Mouse (Mus musculus) forebrain, embryonic 15.5 days (tissue): ENCODE measurements around the gene Slc28a1. TPM values are rescaled to one million over a fixed set of nuclear protein-coding genes. Genes with fewer than 3 reads are reported as not detected.

ENCODE experiments used
- ATAC-seq: fragments of 200-750 bp; cut with Nextera tagmentation; replicated peaks from 2 replicates; pipeline ENCODE4 v1.8.0; 2017; ENCODE audit warnings: mild to moderate bottlenecking, moderate TSS enrichment, moderate library complexity
- H3K27ac ChIP-seq: fragments of 300-500 bp; sonication (generic); replicated peaks from 2 replicates; pipeline ENCODE4 v1.5.1; 2015; ENCODE audit warnings: mild to moderate bottlenecking, inconsistent platforms
- H3K27me3 ChIP-seq: fragments of 300-500 bp; sonication (generic); 2 replicates; pipeline ENCODE4 v1.6.1; 2015; ENCODE audit warnings: inconsistent platforms
- H3K36me3 ChIP-seq: fragments of 300-500 bp; sonication (generic); 2 replicates; pipeline ENCODE4 v1.6.1; 2015; ENCODE audit warnings: mild to moderate bottlenecking, inconsistent platforms
- H3K4me1 ChIP-seq: fragments of 300-500 bp; sonication (generic); 2 replicates; pipeline ENCODE4 v1.6.1; 2015; ENCODE audit warnings: inconsistent platforms
- H3K4me2 ChIP-seq: fragments of 300-500 bp; sonication (generic); replicated peaks from 2 replicates; pipeline ENCODE4 v1.6.1; 2015; ENCODE audit warnings: mild to moderate bottlenecking, inconsistent platforms
- H3K4me3 ChIP-seq: fragments of 300-500 bp; sonication (generic); 2 replicates; pipeline ENCODE4 v1.5.1; 2015; ENCODE audit warnings: mild to moderate bottlenecking, inconsistent platforms
- H3K9ac ChIP-seq: fragments of 300-500 bp; sonication (generic); replicated peaks from 2 replicates; pipeline ENCODE4 v1.6.1; 2015; ENCODE audit warnings: mild to moderate bottlenecking, inconsistent platforms
- H3K9me3 ChIP-seq: fragments of 300-500 bp; sonication (generic); 2 replicates; pipeline ENCODE4 v1.6.1; 2016; ENCODE audit warnings: inconsistent platforms
- WGBS: fragments of 180-500 bp; shearing (Covaris S2); methylation state at CpG from one replicate; pipeline ENCODE4 v1.1.7; 2015; ENCODE audit warnings: mixed read lengths; 5-methylcytosine and 5-hydroxymethylcytosine counted together
- polyA plus RNA-seq: library from polyadenylated mRNA; unstranded; fragments of >200 nt; fragmentation: Nextera tagmentation; extraction: Ambion mirVana; gene quantifications from 2 replicates; pipeline ENCODE4 v1.2.1, GENCODE M21; 2015

Slc28a1 gene
- polyA plus RNA-seq, 1 experiment from 2014 or later, result not detected

DNA sequence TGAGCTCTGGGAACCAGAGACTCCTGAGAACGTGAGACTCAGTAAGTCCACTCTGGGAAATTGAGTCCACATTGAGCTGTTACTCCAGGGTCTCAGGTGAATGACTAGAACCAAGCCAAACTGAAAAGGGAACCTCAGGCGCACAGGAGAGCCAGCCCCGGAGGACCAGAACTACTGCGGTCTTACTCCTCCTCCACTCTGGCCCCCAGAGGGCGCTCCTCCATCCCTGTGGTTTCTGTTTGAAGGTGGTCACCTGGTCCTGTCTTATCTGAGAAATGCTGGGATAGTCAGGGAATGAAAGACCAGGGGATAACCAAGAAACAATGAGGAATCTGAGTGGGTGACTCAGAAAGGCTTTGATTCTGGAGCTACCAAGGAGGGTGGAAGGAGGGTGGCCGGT lies 94.3 kb downstream of the Slc28a1 start:
- WGBS, result 20% methylated on average over 6 of the region's 6 CpGs
- ATAC-seq, result no peak
- no peak overlapping the region for H3K27ac ChIP-seq

DNA sequence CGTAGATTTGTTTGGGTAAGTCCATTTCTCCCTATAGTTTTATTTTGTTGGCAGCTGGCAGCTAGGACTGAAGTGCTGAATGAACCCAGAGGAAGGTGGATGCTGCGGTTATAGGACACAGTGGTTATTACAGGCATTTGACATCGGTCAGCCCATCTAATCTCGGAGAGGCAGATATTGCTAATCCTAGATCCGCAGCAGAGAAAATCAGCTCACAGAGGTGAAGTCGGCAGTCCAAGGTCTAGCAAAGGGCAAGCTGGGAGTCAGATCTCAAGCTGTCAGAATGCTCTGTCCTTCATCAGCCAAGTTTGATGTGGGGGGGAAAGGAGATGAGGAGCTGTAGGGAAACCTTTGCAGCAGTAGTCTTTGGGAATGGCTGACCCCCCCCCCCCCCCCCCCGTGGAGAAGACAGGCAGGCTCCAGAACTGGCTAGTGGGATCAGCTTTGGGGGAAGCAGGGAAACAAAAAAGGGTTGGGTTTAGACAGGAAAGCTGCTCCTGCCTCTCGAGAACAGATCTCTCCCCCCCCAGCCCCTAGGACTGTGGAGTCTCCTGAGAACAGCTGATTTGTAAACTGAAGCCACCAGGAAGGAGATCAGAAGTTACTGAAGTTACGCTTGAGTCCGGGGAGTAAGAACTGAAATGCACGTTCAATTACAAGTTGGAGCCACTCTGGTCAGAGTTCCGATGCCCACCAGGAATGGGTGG lies 95.5 kb downstream of the Slc28a1 start:
- Histone ChIP-seq H3K36me3 (no peaks in the 10 kb centered on the region), H3K9me3 (no peaks in the 10 kb centered on the region), H3K27ac (no peak overlapping the region), H3K4me2 (no peak overlapping the region), H3K9ac (no peak overlapping the region), H3K4me1 (peaks cover 21% of the 10 kb centered on the region), H3K27me3 (peaks cover 52% of the 10 kb centered on the region), H3K4me3 (no peak overlapping the region)
- 42% methylated on average over 12 of the region's 12 CpGs for WGBS
- ATAC-seq, result no peak

More for the DNA sequence above, 94.3 kb downstream of the Slc28a1 start:
- no peak overlapping the region for H3K4me2 ChIP-seq
- H3K36me3 ChIP-seq, result no peaks in the 10 kb centered on the region
- peaks cover 19% of the 10 kb centered on the region for H3K4me1 ChIP-seq
- no peak overlapping the region for H3K9ac ChIP-seq
- no peak overlapping the region for H3K4me3 ChIP-seq
- peaks cover 40% of the 10 kb centered on the region for H3K27me3 ChIP-seq
- no peaks in the 10 kb centered on the region for H3K9me3 ChIP-seq

GRCm38 (mm10) chr7:81211760-81212159 lies 97.2 kb downstream of the Slc28a1 start:
- Histone ChIP-seq H3K9me3 (no peaks in the 10 kb centered on the region), H3K4me1 (peaks cover 21% of the 10 kb centered on the region), H3K36me3 (no peaks in the 10 kb centered on the region), H3K27me3 (peaks cover 63% of the 10 kb centered on the region), H3K27ac (no peak overlapping the region), H3K4me3 (no peak overlapping the region), H3K9ac (no peak overlapping the region), H3K4me2 (no peak overlapping the region; the same call in 1 of the 2 replicates)
- 3% methylated on average over 8 of the region's 8 CpGs for WGBS
- no peak for ATAC-seq

- peak; percentile 36 for ATAC-seq
- 0% methylated on average over 22 of the region's 22 CpGs for WGBS
- Histone ChIP-seq H3K36me3 (no peaks in the 10 kb centered on the region), H3K9me3 (no peaks in the 10 kb centered on the region), H3K9ac (peak overlapping the region; percentile 13; the same call in 1 of the 2 replicates), H3K27ac (no peak overlapping the region), H3K4me2 (peak overlapping the region; percentile 49), H3K27me3 (peaks cover 65% of the 10 kb centered on the region), H3K4me3 (peak overlapping the region; percentile 47), H3K4me1 (peaks cover 21% of the 10 kb centered on the region)
Measured at GRCm38 (mm10) chr7:81212261-81212681, 97.7 kb downstream of the Slc28a1 start.

DNA sequence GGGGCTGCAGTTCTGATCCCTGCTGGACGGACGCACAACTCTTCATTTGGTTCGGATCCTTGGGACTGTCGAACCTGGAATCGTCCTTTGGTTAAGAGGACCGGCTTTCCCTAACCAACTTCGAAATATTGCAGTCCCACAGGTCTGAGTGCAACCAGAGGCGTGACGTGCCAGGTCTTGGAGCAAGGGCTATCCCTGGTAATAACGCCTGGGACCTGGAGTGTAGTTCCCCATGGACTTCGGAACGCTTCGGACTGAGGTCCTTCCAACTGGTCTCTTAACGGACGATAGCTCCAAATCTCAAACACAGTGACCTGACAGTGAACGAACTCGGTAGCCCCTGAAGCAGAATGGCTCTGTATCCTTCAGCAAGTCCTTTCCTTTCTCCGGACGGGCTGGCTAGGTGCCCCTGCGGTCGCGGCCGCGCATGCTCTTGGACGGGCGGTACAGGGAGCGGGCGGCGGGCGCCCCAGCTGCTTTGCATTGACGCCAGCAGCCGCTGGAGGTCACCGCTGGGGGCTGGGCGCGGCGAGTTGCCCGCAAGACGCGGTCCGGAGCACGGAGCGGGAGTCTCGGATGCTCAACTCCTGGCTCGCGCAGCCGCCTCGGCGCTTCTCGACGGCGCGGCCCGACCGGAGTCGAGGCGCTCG lies 98.2 kb downstream of the Slc28a1 start:
- peaks cover 65% of the 10 kb centered on the region for H3K27me3 ChIP-seq
- no peaks in the 10 kb centered on the region for H3K9me3 ChIP-seq
- H3K4me3 ChIP-seq, result peak overlapping the region; percentile 47
- under 1% methylated on average over 49 of the region's 57 CpGs for WGBS
- H3K9ac ChIP-seq, result no peak overlapping the region
- peak overlapping the region; percentile 49 for H3K4me2 ChIP-seq
- H3K36me3 ChIP-seq, result no peaks in the 10 kb centered on the region
- ATAC-seq, result peak; percentile 83
- H3K4me1 ChIP-seq, result peaks cover 21% of the 10 kb centered on the region
- H3K27ac ChIP-seq, result no peak overlapping the region

DNA sequence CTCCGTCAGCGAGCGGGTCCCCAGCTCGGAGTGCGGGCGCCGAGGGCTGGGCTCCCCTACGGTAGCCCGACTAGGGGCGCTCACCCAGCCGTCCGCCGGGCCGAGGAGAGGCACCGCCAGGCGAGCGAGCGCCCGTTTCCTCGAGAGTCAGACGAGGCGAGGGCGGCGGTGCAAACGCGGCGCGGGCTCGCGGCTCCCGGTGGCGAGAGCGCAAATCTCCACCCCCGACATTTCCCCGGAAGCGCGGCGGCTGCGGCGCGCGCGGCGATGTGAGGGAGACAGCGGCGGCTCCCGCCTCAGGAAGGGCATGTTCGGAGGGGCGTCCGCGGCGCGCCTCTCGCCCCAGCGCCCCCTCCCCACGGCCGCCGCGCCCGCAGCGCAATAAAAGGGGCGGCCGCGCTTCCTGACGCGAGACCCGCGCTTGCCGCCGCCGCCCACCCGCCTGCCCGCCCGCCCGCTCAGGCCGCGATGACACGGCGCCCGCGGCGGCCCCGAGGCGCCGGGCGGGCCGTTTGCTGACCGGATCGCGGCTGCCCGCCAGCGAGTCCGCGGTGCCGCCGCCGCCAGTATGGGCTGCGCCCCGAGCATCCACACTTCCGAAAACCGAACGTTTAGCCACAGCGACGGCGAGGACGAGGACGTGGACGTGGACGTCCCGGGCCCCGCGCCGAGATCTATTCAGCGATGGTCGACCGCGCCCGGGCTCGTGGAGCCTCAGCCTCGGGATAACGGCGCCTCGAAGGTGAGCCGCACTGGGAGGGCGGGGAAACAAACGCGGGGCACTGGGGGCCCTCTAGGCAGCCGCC lies 99.0 kb downstream of the Slc28a1 start, which contains the start of gene Pde8a:
TSS of gene Pde8a (plus strand) at position 250 of the 806 bp plus-strand sequence.
- no peak within 1 kb of the TSS for H3K27ac ChIP-seq
- peak; percentile 27 for ATAC-seq
- H3K27me3 ChIP-seq, result peaks cover 65% of the 10 kb centered on the region

GRCm38 (mm10) chr7:81214153-81214907 lies 99.7 kb downstream of the Slc28a1 start:
- peak overlapping the region; percentile 29; the same call in 1 of the 2 replicates for H3K9ac ChIP-seq

More for the DNA sequence above, 99.0 kb downstream of the Slc28a1 start, which contains the start of gene Pde8a:
- H3K4me1 ChIP-seq, result peaks cover 21% of the 10 kb centered on the region
- H3K4me2 ChIP-seq, result peak within 1 kb of the TSS; percentile 49
- H3K9ac ChIP-seq, result peak within 1 kb of the TSS; percentile 29; the same call in 1 of the 2 replicates
- no peaks in the 10 kb centered on the region for H3K9me3 ChIP-seq
- no peaks in the 10 kb centered on the region for H3K36me3 ChIP-seq
- H3K4me3 ChIP-seq, result peak within 1 kb of the TSS; percentile 47
- WGBS, result 1% methylated on average over 104 of the region's 128 CpGs

DNA sequence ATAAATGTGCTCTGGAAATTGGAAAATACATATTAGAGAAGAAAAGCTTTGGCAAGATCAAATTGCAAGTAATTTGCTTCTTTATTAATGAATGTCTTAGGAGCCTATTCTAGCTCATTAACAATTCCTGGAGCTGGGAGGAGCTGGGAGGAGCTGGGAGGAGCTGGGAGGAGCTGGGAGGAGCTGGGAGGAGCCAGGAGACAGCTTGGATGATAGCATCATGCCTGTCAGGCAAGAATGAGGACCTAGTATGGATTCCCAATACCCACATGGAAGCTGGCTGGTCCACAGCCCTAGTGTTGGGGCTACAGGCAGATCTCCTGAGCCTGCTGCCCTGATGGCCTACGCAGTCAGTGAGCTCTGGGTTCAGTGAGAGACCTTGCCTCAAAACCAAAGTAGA lies 101.4 kb downstream of the Slc28a1 start:
- ATAC-seq, result no peak
- no peak overlapping the region for H3K4me2 ChIP-seq
- H3K36me3 ChIP-seq, result no peaks in the 10 kb centered on the region
- no peaks in the 10 kb centered on the region for H3K9me3 ChIP-seq
- 85% methylated on average over 1 of the region's 1 CpGs for WGBS
- H3K4me3 ChIP-seq, result no peak overlapping the region
- peaks cover 21% of the 10 kb centered on the region for H3K4me1 ChIP-seq
- H3K27ac ChIP-seq, result no peak overlapping the region
- no peak overlapping the region for H3K9ac ChIP-seq
- H3K27me3 ChIP-seq, result peaks cover 55% of the 10 kb centered on the region

More at GRCm38 (mm10) chr7:81214153-81214907, 99.7 kb downstream of the Slc28a1 start:
- H3K27me3 ChIP-seq, result peaks cover 65% of the 10 kb centered on the region
- no peak; the same call in 1 of the 2 replicates for ATAC-seq
- H3K4me3 ChIP-seq, result peak overlapping the region; percentile 47
- peak overlapping the region; percentile 49 for H3K4me2 ChIP-seq
- H3K9me3 ChIP-seq, result no peaks in the 10 kb centered on the region
- WGBS, result 3% methylated on average over 39 of the region's 40 CpGs
- H3K27ac ChIP-seq, result no peak overlapping the region
- no peaks in the 10 kb centered on the region for H3K36me3 ChIP-seq
- H3K4me1 ChIP-seq, result peaks cover 21% of the 10 kb centered on the region

GRCm38 (mm10) chr7:81219321-81219720 lies 104.7 kb downstream of the Slc28a1 start:
- Histone ChIP-seq H3K9me3 (no peaks in the 10 kb centered on the region), H3K9ac (no peak overlapping the region), H3K4me3 (no peak overlapping the region), H3K4me1 (no peaks in the 10 kb centered on the region), H3K27ac (no peak overlapping the region), H3K27me3 (peaks cover 22% of the 10 kb centered on the region), H3K4me2 (no peak overlapping the region), H3K36me3 (no peaks in the 10 kb centered on the region)
- 74% methylated on average over 7 of the region's 7 CpGs for WGBS
- ATAC-seq, result no peak
